Mouse (Mus musculus): Measurements from ENCODE around the gene Hps4.

DNA sequence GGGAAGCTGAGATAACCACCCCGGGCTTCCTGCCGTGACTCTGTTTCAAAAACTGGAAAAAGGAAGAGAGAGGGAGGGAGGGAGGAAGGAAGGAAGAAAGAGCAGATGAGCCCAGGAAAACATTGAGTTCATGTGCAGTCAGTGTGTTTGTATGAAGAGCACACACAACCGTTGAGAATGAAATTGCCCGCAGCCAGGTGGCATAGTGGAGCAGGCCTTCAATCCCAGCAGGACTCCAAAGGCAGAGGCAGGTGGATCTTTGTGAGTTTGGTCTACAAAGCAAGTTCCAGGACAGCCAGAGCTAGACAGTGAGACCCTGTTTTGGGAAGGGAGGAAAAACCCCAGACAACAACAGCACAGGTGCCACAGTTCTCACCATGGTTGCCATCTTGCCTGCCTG, 24.5 kb downstream of the Hps4 start:
- TF ChIP-seq ZC3H11A (IDR thresholded peaks at IDR 0.05; ENCODE audit: borderline replicate concordance, low read depth, low read length) (no peak), CHD2 (IDR thresholded peaks at IDR 0.05; ENCODE audit: low read depth, low read length) (no peak), ZNF384 (IDR thresholded peaks at IDR 0.05; ENCODE audit: low read depth, low read length) (no peak), MAFK (IDR thresholded peaks at IDR 0.05; ENCODE audit: insufficient read depth, low read depth, low read length) (no peak)

All from ES-E14 (cell line).